Mouse (Mus musculus): ENCODE data around the gene Ccnb1.
A peak's percentile ranks its signal among the peaks of the same experiment; 100 is the strongest.
"Not testable (repeated sequence)": the region's sequence is repeated elsewhere in the genome, so short reads cannot be mapped to it uniquely, and the experiment has no call there.

Ccnb1 gene

DNA sequence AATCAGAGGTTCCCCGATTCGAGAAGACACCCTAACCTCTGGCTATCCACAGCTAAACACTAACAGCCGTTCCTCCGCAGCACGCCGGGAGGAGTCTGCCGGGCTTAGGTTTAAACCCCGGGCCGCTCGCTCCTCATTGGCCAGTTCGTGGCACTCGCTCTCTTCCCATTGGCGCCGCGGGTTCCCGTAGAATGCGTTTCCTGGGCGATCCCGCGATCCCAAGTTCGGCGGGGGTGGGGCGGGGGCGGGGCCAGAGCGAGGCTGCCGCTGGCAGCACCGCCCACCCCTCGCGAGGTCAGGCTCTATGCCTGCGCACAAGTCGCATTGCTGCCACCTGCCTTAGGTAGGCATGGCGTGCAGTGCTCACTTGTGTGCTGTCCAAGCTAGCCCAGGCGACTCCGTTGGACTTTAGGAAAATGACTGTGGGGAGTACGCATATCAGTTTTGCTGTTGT is at the start of gene Ccnb1:
TSS of gene Ccnb1 (minus strand) at position 157 of the 454 bp plus-strand sequence.
- no peaks in the 10 kb centered on the region; the same call in 1 of the 2 replicates for H3K36me3 ChIP-seq (ENCODE audit: control insufficient read depth, insufficient read depth, low read length, poor library complexity, severe bottlenecking)
- peak; percentile 90 for DNase-seq (ENCODE audit: low read depth, low spot score)

DNA sequence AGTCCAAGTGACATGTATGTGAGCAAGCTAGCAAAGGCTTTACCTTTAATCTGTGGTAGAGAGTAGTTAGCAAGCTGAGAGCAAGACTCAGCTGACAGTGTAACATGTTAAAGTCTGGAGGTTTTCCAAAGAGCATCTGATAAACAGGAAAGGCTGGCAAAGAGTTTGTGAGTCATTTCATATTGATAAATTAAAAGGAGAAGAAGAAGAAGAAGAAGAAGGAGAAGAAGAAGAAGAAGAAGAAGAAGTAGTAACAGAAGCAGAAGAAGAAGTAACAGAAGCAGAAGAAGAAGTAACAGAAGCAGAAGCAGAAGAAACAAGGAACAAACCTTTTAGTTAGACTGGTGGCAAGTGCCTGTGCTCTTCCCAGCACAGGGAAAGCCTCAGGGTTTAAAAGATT is 48.4 kb upstream of the Ccnb1 start:
- no peaks in the 10 kb centered on the region for H3K36me3 ChIP-seq (ENCODE audit: control insufficient read depth, insufficient read depth, low read length, poor library complexity, severe bottlenecking)
- DNase-seq (ENCODE audit: low read depth, low spot score): no peak
- no peaks in the 10 kb centered on the region for H3K27me3 ChIP-seq (ENCODE audit: control insufficient read depth, insufficient read depth, low read length, poor library complexity, severe bottlenecking)

More for the DNA sequence above, at the start of gene Ccnb1:
- H3K27me3 ChIP-seq (ENCODE audit: control insufficient read depth, insufficient read depth, low read length, poor library complexity, severe bottlenecking): no peaks in the 10 kb centered on the region

DNA sequence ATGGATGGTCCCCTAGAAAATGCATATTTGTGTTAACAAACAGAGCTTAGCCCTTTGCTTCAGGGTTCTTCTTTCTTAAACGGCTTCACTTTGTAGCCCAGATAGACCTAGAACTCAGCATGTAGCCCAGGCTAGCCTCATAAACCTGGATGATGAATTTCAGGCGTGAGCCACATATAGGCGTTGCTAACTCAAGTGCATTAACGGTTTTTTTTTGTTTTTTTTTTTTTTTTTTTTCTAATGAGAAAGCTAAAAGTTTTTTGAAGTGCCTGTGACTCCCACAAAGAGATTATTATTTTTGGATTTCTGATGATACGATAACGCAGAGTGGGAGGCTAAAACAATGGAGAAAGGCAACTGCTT is 47.3 kb upstream of the Ccnb1 start:
- DNase-seq (ENCODE audit: low read depth, low spot score): no peak
- H3K36me3 ChIP-seq (ENCODE audit: control insufficient read depth, insufficient read depth, low read length, poor library complexity, severe bottlenecking): 0 out of 2 replicates have a peak, but pooled peaks cover 3% of the 10 kb centered on the region
- H3K27me3 ChIP-seq (ENCODE audit: control insufficient read depth, insufficient read depth, low read length, poor library complexity, severe bottlenecking): no peaks in the 10 kb centered on the region

DNA sequence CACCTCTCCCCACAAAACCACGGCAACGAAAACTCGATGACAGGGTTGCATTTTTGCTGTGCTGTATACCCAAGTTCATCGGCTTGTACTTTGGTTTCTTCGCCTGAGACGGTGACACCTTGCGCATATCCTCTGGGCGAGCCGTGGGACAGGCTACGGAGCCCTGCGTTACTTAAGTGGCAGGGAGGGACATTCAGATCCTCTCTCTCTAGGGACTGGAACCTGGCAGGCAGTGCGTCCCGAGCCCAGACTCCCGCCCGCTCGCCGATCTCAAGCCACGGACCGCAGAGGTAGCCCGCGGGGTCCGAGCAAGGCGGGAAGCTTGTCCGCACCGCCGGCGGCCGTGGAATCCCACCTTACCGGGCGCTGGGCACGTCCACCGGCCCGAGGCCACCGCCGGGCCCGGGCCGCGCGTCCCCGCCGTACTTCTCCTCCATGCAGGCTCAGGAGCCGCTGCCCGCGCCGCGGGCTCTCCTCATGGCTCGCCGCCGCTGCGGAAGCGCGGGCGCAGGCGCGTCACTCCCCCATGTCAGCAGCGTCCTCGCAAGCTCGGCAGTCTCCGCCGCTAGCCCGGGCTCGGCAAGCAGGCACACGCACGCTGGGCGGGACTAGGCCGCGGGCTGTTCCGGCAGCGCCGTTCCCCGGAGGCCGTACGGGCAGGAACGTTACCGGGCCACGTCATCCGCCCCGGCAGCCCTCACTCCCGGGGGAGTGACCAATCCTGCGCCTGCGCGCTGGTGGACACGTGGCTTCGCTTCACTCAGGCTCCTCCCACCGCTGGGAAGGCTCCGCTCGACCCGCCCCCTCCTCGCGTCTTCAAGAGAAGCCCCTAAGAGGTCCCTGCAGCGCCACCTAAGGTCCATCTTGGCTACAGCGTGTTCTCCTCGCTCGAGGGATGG is 46.6 kb upstream of the Ccnb1 start, which contains the start of gene Slc30a5:
TSS of gene Slc30a5 (minus strand) at position 687 of the 899 bp plus-strand sequence.
- Histone ChIP-seq H3K36me3 (ENCODE audit: control insufficient read depth, insufficient read depth, low read length, poor library complexity, severe bottlenecking) (0 out of 2 replicates have a peak, but pooled peaks cover 5% of the 10 kb centered on the region), H3K27me3 (ENCODE audit: control insufficient read depth, insufficient read depth, low read length, poor library complexity, severe bottlenecking) (no peaks in the 10 kb centered on the region)
- DNase-seq (ENCODE audit: low read depth, low spot score): peak; percentile 100

DNA sequence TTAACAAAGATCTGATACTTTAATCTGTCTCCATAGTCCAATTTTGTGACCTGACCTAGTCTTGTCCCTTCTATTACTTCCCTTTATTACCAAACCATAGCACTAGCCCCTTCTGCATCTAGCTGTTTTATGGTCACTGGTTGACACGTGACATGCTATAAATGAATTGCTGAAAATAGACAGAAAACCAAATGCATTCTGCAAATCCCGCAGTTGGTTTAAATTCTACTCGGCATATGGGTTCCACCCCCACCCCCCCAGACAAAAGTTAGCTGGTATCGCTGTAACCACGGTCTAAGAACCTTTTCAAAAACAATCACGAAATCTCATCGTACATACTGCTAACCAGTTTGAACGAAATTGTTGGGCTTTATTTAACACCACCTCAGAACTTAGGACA is 45.8 kb upstream of the Ccnb1 start:
- Histone ChIP-seq H3K27me3 (ENCODE audit: control insufficient read depth, insufficient read depth, low read length, poor library complexity, severe bottlenecking) (no peaks in the 10 kb centered on the region), H3K36me3 (ENCODE audit: control insufficient read depth, insufficient read depth, low read length, poor library complexity, severe bottlenecking) (0 out of 2 replicates have a peak, but pooled peaks cover 5% of the 10 kb centered on the region)
- DNase-seq (ENCODE audit: low read depth, low spot score): peak; percentile 52

DNA sequence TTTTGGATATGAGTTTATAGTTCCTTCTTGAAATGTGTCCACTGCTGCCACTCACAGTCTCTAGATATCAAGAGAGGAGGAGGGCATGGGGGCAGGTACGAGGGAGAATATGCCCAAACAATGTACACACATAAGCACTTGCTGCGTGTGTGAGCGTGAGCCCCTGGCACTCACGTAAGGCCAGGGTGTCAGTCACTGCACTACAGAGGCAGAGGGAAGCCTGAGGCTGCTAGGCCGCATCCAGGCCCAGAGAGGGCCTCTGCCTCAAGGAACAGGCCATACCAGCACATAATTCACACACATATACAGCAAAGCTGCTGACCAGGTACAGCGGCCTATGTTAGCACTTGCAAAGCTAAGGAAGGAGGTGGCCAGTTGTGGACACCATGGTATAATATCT is 44.8 kb upstream of the Ccnb1 start:
- Histone ChIP-seq H3K27me3 (ENCODE audit: control insufficient read depth, insufficient read depth, low read length, poor library complexity, severe bottlenecking) (no peaks in the 10 kb centered on the region), H3K36me3 (ENCODE audit: control insufficient read depth, insufficient read depth, low read length, poor library complexity, severe bottlenecking) (peaks cover 5% of the 10 kb centered on the region; the same call in 1 of the 2 replicates)
- DNase-seq (ENCODE audit: low read depth, low spot score): no peak

DNA sequence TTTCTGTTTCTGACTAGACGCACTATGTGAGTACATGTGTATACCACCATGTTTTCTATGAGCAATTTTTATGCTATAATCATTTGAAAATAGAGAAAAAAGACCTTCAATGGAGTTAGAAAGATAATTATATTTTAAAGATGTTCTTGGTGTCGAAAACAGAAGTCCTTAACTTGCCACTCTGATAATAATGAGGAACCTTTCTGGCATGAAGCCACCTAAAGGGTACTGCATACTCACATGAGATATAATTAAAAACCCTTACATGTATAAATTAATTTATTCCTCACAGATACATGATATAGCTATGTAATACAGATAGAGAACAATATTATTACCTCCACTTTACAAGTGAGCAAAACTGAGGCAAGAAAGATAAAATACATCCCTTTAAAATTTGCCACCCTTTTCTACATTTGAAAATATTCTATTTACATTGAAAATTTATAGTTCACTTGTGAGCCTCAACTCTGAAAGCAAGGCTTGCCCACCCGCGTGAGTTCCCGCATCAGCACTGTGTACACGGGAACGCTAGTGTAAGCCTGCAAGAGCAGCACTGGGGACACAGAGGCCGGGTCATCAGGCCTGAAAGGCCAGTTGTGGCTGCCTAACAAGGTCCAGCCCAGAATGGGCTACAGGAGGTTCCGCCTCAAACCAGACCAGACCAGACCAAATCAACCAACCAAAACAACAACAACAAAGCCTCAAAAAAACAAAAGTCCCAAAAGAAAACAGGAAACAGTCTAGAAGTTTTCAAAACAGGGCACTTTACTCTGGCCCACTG is 39.4 kb upstream of the Ccnb1 start:
- no peak for DNase-seq (ENCODE audit: low read depth, low spot score)
- Histone ChIP-seq H3K36me3 (ENCODE audit: control insufficient read depth, insufficient read depth, low read length, poor library complexity, severe bottlenecking) (peaks cover 7% of the 10 kb centered on the region), H3K27me3 (ENCODE audit: control insufficient read depth, insufficient read depth, low read length, poor library complexity, severe bottlenecking) (no peaks in the 10 kb centered on the region)

DNA sequence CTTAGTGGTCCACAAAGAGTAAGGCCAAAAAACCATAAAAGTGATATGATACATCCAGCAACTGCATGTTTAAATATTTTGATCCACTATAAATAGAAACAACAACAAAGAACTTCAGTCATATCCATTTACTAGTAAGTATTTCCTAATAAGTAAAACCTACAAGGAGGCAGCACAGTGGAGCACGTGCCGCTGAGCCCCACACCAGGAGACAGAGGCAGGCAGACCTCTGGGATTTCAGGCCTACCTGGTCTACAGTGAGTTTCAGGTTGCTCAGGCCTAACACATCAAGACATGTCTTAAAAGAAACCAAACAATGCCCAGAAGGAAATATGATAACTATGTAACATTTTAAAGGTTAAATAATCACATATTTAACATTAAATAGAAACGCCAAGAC is 38.5 kb upstream of the Ccnb1 start:
- Histone ChIP-seq H3K27me3 (ENCODE audit: control insufficient read depth, insufficient read depth, low read length, poor library complexity, severe bottlenecking) (no peaks in the 10 kb centered on the region), H3K36me3 (ENCODE audit: control insufficient read depth, insufficient read depth, low read length, poor library complexity, severe bottlenecking) (peaks cover 9% of the 10 kb centered on the region)
- DNase-seq (ENCODE audit: low read depth, low spot score): no peak

DNA sequence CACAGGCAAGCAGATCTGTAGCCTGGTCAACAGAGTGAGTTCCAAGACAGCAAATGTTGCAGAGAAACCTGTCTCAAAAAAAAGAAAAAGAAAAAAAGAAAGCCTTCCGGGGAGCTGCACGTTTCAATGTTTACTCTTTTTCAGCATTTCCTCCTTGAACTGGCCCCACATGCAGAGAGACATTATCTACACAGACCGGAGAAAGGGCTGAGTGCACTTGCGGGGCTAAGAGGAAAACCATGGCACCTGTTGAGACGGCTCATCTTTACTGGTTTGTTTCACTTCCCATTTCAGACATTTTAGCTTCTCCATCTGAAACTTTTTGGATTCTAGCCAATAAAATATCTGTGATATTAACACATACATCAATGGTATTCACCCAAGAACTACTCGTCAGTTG is 37.9 kb upstream of the Ccnb1 start:
- Histone ChIP-seq H3K36me3 (ENCODE audit: control insufficient read depth, insufficient read depth, low read length, poor library complexity, severe bottlenecking) (peaks cover 11% of the 10 kb centered on the region), H3K27me3 (ENCODE audit: control insufficient read depth, insufficient read depth, low read length, poor library complexity, severe bottlenecking) (no peaks in the 10 kb centered on the region)
- peak; percentile 85 for DNase-seq (ENCODE audit: low read depth, low spot score)

DNA sequence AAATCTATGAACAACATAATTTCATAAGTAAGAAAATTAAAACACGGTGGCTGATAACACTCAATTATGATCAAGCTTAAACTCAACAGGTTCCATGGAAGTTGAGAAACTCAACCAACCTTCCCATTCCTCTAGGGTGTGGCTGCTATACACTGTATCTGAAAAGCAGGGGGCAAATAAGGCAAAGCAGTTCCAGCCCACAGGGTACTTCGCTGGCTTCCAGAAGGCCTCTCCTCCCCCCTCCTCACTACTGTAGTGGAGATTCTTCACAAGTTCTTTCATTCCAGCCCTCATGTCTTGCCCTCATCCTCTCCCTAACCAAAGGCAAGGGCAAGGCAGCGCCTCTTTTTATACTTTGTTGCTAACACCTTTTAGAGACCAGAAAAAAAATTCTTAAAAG is 37.5 kb upstream of the Ccnb1 start:
- H3K36me3 ChIP-seq (ENCODE audit: control insufficient read depth, insufficient read depth, low read length, poor library complexity, severe bottlenecking): peaks cover 8% of the 10 kb centered on the region
- DNase-seq (ENCODE audit: low read depth, low spot score): no peak
- H3K27me3 ChIP-seq (ENCODE audit: control insufficient read depth, insufficient read depth, low read length, poor library complexity, severe bottlenecking): no peaks in the 10 kb centered on the region

DNA sequence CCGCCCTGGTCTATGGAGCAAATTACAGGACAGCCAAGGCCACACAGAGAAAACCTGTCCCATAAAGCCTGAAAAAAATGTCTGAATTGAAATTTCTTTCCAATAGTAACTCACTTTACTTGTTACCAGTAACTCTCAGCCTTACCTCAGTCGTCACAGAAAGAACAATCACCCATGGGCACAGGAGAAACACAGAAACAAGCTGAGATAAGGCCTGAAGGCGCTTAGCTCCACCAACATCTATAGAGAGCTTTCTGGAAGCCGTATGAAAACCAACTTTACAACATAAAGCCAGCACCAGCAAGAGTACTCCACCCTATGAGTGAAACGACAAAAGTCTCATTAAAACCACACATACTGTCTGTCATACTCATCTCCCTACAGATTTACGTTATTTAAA is 28.1 kb upstream of the Ccnb1 start:
- H3K27me3 ChIP-seq (ENCODE audit: control insufficient read depth, insufficient read depth, low read length, poor library complexity, severe bottlenecking): no peaks in the 10 kb centered on the region; the same call in 1 of the 2 replicates
- no peak for DNase-seq (ENCODE audit: low read depth, low spot score)
- peaks cover 24% of the 10 kb centered on the region for H3K36me3 ChIP-seq (ENCODE audit: control insufficient read depth, insufficient read depth, low read length, poor library complexity, severe bottlenecking)

DNA sequence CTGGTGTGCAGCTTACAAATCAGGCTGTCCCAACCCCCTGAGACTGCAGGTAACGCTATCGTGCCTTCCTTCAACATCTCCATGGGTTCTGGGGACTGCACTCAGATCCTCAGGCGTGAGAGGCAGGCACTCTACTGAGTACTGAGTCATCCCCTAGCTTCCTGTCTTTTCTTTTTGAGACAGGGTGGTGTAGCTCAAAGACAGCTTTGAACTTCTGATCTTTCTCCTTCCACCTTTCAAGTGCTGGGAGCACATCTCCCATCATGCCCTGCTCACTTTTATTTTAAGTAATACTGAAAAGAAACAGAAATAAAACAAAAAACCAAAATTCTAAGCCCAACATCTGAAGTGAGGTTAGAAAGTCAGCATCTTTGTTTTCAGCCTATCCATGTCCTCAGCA is 19.4 kb upstream of the Ccnb1 start:
- H3K36me3 ChIP-seq (ENCODE audit: control insufficient read depth, insufficient read depth, low read length, poor library complexity, severe bottlenecking): peaks cover 34% of the 10 kb centered on the region
- H3K27me3 ChIP-seq (ENCODE audit: control insufficient read depth, insufficient read depth, low read length, poor library complexity, severe bottlenecking): no peaks in the 10 kb centered on the region
- DNase-seq (ENCODE audit: low read depth, low spot score): no peak

DNA sequence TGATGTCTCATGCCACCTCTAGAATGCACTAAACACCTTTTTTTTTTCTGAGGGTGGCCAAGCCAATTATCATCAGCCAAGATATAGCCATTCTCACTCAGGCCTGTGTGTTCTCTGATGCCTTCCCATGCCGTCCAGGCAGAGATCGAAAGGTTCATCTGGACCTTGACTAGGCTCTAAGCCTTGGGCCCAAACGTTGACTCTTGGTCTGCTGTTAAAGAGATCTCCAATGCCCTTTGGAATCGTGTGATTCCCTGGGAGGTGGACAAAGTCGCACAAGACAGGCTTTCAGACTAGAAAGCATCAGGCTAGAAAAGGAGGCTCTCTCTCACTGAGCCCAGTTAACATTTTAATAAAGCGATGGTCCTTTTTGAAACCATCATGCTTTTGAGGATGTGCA is 10.8 kb upstream of the Ccnb1 start:
- Histone ChIP-seq H3K27me3 (ENCODE audit: control insufficient read depth, insufficient read depth, low read length, poor library complexity, severe bottlenecking) (no peaks in the 10 kb centered on the region), H3K36me3 (ENCODE audit: control insufficient read depth, insufficient read depth, low read length, poor library complexity, severe bottlenecking) (0 out of 2 replicates have a peak, but pooled peaks cover 2% of the 10 kb centered on the region)
- no peak for DNase-seq (ENCODE audit: low read depth, low spot score)

DNA sequence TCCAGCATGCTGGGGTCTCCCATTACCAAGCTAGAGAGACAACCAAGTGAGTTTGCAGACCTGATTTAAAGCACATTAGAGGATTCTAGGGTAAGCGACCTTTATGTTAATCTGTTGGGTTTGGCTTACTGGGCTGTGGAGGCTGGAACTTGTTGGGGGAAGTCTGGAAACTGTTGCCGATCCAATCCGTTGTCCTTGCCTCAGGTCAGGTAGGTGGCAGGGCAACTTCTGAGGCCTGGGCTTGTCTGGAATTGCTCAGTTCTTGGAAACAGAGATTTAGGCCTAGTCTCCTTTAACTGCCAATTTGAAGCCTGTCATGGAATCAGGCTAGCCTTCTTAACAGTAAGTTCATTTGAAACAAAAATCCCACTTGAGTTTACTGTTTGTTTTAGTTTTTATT is 2.7 kb upstream of the Ccnb1 start:
- H3K36me3 ChIP-seq (ENCODE audit: control insufficient read depth, insufficient read depth, low read length, poor library complexity, severe bottlenecking): no peaks in the 10 kb centered on the region
- H3K27me3 ChIP-seq (ENCODE audit: control insufficient read depth, insufficient read depth, low read length, poor library complexity, severe bottlenecking): no peaks in the 10 kb centered on the region
- DNase-seq (ENCODE audit: low read depth, low spot score): no peak

DNA sequence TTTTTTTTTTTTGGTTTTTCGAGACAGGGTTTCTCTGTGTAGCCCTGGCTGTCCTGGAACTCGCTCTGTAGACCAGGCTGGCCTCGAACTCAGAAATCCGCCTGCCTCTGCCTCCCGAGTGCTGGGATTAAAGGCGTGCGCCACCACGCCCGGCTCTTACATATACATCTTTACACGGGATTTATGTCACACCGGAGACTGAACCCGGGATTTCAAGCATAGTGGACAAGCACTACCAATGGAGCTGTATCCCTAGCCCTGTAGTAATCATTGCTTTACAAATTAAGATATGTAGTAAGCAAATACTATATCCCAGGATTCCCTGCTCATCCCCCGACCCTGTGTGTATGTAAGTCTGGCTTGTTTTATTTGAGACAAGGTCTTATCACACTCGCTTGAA is 1.7 kb upstream of the Ccnb1 start:
- not testable (repeated sequence) for H3K36me3 ChIP-seq (ENCODE audit: control insufficient read depth, insufficient read depth, low read length, poor library complexity, severe bottlenecking)

More for the DNA sequence above, 1.7 kb upstream of the Ccnb1 start:
- not testable (repeated sequence) for DNase-seq (ENCODE audit: low read depth, low spot score); H3K27me3 ChIP-seq (ENCODE audit: control insufficient read depth, insufficient read depth, low read length, poor library complexity, severe bottlenecking)
